Mouse (Mus musculus) gastrocnemius, postnatal 10 days (tissue): ENCODE data around the gene Ntrk3. TPM values are rescaled to one million over a fixed set of nuclear protein-coding genes. Genes with fewer than 3 reads are reported as not detected.

Experiments used
- DNase-seq: peaks from one replicate; pipeline ENCODE4 v3.0.0; 2021; ENCODE audit warnings: mixed read lengths
- total RNA-seq, 2 experiments: library from RNA; stranded (reverse); gene quantifications; 2 replicates each; pipeline ENCODE4 v1.2.3; 2021

The Ntrk3 gene
- total RNA-seq, 2 experiments from 2014 or later, result 3.1 to 3.7 TPM

GRCm38 (mm10) chr7:78623686-78624085 is 114.1 kb downstream of the Ntrk3 start:
- DNase-seq, result peak; percentile 11

GRCm38 (mm10) chr7:78621115-78621514 is 116.7 kb downstream of the Ntrk3 start:
- DNase-seq, result no peak

- no peak for DNase-seq
These were observed 117.8 kb downstream of the Ntrk3 start for GRCm38 (mm10) chr7:78619818-78620577.

- no peak for DNase-seq
These were observed 132.2 kb downstream of the Ntrk3 start for GRCm38 (mm10) chr7:78605538-78606130.

- DNase-seq, result no peak
These were observed 133.9 kb downstream of the Ntrk3 start for GRCm38 (mm10) chr7:78603922-78604321.

GRCm38 (mm10) chr7:78601851-78602250 is 136.0 kb downstream of the Ntrk3 start:
- no peak for DNase-seq

GRCm38 (mm10) chr7:78600886-78601285 is 136.9 kb downstream of the Ntrk3 start:
- no peak for DNase-seq

GRCm38 (mm10) chr7:78599941-78600677 is 137.7 kb downstream of the Ntrk3 start:
- DNase-seq, result no peak

GRCm38 (mm10) chr7:78598147-78598546 is 139.7 kb downstream of the Ntrk3 start:
- DNase-seq, result no peak

GRCm38 (mm10) chr7:78597251-78598129 is 140.3 kb downstream of the Ntrk3 start:
- DNase-seq, result no peak

- no peak for DNase-seq
These were observed 141.3 kb downstream of the Ntrk3 start for GRCm38 (mm10) chr7:78596556-78596955.

- DNase-seq, result peak; percentile 53
These were observed 141.9 kb downstream of the Ntrk3 start for GRCm38 (mm10) chr7:78595895-78596294.

GRCm38 (mm10) chr7:78592948-78593347 is 144.9 kb downstream of the Ntrk3 start:
- DNase-seq, result no peak

- no peak for DNase-seq
These were observed 145.6 kb downstream of the Ntrk3 start for GRCm38 (mm10) chr7:78592172-78592571.

- no peak for DNase-seq
These were observed 148.0 kb downstream of the Ntrk3 start for GRCm38 (mm10) chr7:78589766-78590165.

GRCm38 (mm10) chr7:78586800-78587199 is 151.0 kb downstream of the Ntrk3 start:
- no peak for DNase-seq

- no peak for DNase-seq
These were observed 151.9 kb downstream of the Ntrk3 start for GRCm38 (mm10) chr7:78585960-78586359.

GRCm38 (mm10) chr7:78584936-78585335 is 152.9 kb downstream of the Ntrk3 start:
- no peak for DNase-seq

GRCm38 (mm10) chr7:78584499-78584898 is 153.3 kb downstream of the Ntrk3 start:
- no peak for DNase-seq

GRCm38 (mm10) chr7:78583678-78584077 is 154.1 kb downstream of the Ntrk3 start:
- no peak for DNase-seq

GRCm38 (mm10) chr7:78581341-78581740 is 156.5 kb downstream of the Ntrk3 start:
- DNase-seq, result no peak
